Mouse (Mus musculus) embryo, embryonic 10.5 days (tissue): ENCODE measurements around the gene Nsdhl.

Experiments
- DNase-seq: peaks from one replicate; pipeline ENCODE4 v3.0.0-alpha.2; 2015; ENCODE audit warnings: low spot score

The Nsdhl gene

DNA sequence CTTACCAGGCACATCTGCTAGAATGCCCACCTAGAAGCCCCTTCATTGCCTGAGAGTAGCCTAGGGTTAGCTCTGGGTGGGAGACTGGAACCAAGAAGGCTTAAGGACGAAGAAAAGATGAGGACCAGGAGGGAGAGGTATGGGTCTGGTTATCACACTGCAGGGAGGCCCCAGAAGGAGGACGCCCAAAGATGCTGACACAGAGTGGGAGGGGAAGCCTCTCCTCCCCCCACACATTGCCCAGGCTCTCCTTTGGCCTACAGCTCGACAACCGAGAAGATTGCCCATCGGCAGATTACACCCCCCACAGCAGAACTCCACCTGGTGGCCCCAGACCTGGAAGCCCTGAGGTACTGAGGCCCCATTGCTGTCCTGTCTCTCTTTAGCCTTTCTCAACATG, 84.8 kb downstream of the Nsdhl start:
- no peak for DNase-seq

DNA sequence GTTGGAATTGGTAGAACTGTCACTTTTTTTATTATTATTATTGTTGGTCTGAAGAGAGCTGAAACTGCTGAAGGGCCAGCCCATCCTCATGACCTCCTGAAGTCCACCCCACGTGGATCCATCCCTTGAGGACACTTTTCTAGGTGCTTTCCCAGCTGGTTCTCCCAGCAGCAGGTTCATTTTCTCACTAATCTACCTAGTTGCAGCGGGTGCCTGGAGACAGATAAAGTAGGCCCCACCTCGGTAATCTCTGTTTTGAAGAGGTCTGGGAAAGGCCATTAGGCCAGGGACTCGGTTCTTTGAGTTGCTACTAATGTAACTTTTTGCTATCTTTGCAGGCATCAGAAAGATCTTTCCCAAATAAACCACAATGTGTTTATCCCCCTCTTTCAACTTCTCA, 87.3 kb downstream of the Nsdhl start:
- no peak for DNase-seq

DNA sequence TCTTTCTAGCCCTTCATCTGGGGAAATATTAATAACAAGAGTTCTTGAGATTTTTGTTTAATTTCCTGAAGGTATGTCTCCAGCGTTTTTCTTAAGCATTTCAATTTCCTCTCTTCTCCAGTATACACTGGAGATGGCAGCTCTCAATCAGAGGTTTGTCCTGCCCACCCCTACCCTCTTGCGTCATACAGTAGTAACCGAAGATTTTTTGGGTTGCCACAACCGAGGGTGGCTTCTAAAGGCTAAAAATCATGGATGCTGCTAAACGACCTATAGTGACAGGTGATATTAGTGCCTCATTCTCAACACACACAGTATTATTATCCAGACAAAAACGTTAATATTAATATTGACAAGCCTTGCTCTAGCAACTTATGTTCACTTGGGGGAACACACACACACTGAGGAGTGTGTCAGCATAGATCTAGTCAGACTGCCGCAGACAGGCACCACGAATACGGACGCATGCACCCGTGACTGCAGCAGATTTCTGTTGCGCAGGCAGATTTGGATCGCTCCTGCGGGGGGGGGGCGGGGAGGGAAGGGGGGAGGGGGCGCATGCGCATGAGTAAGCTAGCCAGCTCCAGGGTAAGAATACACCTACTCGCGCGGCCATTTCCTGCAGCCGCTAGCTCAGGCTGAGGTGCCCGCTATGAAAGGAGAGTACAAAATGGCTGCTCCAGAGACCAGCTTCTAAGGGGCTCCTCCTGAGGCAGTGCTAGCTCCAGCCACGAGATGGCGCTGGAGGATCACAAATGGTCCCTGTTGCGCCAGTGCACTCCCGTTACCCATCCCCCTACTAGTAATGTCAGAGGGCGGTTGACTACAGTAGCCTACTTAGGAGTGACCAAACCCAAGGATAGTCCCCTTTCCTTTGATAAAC, 89.5 kb downstream of the Nsdhl start:
- DNase-seq, result peak; percentile 94
